Mouse (Mus musculus): Measurements from ENCODE around the gene 4933434E20Rik.

- TF ChIP-seq CTCF (IDR thresholded peaks at IDR 0.05; ENCODE audit: borderline replicate concordance, control insufficient read depth, extremely low read depth, insufficient read depth, low read length, poor library complexity) (no peak), POLR2A (IDR thresholded peaks at IDR 0.05; ENCODE audit: control insufficient read depth, extremely low read depth, insufficient read depth, low read length, poor library complexity) (no peak)
Observed at GRCm38 (mm10) chr3:90010291-90010690, 41.1 kb upstream of the 4933434E20Rik start.

Data from thymus, adult 2 months (tissue).